Mouse (Mus musculus) forebrain, embryonic 12.5 days (tissue): ENCODE results near the gene Fubp1. TPM values are rescaled to one million over a fixed set of nuclear protein-coding genes. Genes with fewer than 3 reads are reported as not detected.

ENCODE experiments used
- ATAC-seq: fragments of 200-750 bp; cut with Nextera tagmentation; 2 replicates; pipeline ENCODE4 v1.8.0; 2017; ENCODE audit warnings: moderate TSS enrichment; ENCODE audit not compliant: low FRiP score
- H3K27ac ChIP-seq: fragments of 300-500 bp; sonication (generic); 2 replicates; pipeline ENCODE4 v1.5.1; 2016; ENCODE audit warnings: mild to moderate bottlenecking
- H3K27me3 ChIP-seq: fragments of 300-500 bp; sonication (generic); 2 replicates; pipeline ENCODE4 v1.6.1; 2016; ENCODE audit warnings: mild to moderate bottlenecking
- H3K36me3 ChIP-seq: fragments of 300-500 bp; sonication (generic); replicated peaks from 2 replicates; pipeline ENCODE4 v1.6.1; 2016; ENCODE audit warnings: mild to moderate bottlenecking
- H3K4me1 ChIP-seq: fragments of 300-500 bp; sonication (generic); 2 replicates; pipeline ENCODE4 v1.6.1; 2016
- H3K4me2 ChIP-seq: fragments of 300-500 bp; sonication (generic); 2 replicates; pipeline ENCODE4 v1.6.1; 2016; ENCODE audit warnings: mild to moderate bottlenecking, moderate library complexity
- H3K4me3 ChIP-seq: fragments of 300-500 bp; sonication (generic); replicated peaks from 2 replicates; pipeline ENCODE4 v1.5.1; 2016; ENCODE audit warnings: mild to moderate bottlenecking
- H3K9ac ChIP-seq: fragments of 300-500 bp; sonication (generic); 2 replicates; pipeline ENCODE4 v1.6.1; 2016; ENCODE audit warnings: mild to moderate bottlenecking
- H3K9me3 ChIP-seq: fragments of 300-500 bp; sonication (generic); 2 replicates; pipeline ENCODE4 v1.6.1; 2016
- WGBS: fragments of 180-500 bp; shearing (Covaris S2); methylation state at CpG from one replicate; pipeline ENCODE4 v1.1.7; 2016; 5-methylcytosine and 5-hydroxymethylcytosine counted together
- polyA plus RNA-seq: library from polyadenylated mRNA; unstranded; fragments of >200 nt; fragmentation: Nextera tagmentation; extraction: Ambion mirVana; gene quantifications from 2 replicates; pipeline ENCODE4 v1.2.1, GENCODE M21; 2016

Gene Fubp1
- polyA plus RNA-seq, 1 experiment from 2014 or later, result 437 TPM

DNA sequence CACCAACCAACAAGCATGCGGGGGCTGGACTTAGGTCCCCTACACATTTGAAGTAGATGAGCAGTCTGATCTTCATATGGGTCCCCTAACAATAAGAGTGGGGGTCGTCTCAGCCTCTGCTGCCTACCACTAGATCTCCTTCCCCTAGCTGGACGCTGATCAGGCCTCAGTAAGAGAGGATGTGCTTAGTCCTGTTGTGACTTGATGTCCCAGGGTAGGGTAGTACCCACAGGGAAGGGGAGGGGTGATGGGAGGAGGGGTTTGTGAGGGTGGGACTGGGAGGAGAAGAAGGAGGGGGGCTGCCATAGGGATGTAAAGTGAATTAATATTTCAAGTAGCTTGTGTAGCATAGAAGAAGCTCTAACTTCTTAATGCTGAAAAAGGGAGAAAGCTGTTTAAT, 11.1 kb upstream of the Fubp1 start:
- no peaks in the 10 kb centered on the region for H3K4me1 ChIP-seq
- no peak for ATAC-seq
- no peaks in the 10 kb centered on the region for H3K9me3 ChIP-seq
- no peaks in the 10 kb centered on the region for H3K36me3 ChIP-seq
- H3K27me3 ChIP-seq, result no peaks in the 10 kb centered on the region
- WGBS, result 64% methylated on average over 3 of the region's 3 CpGs
- H3K4me2 ChIP-seq, result no peak overlapping the region
- H3K27ac ChIP-seq, result no peak overlapping the region
- H3K9ac ChIP-seq, result no peak overlapping the region
- H3K4me3 ChIP-seq, result no peak overlapping the region

- H3K36me3 ChIP-seq, result no peaks in the 10 kb centered on the region
- no peaks in the 10 kb centered on the region for H3K9me3 ChIP-seq
- no peaks in the 10 kb centered on the region for H3K4me1 ChIP-seq
- no peak overlapping the region for H3K4me3 ChIP-seq
- H3K27me3 ChIP-seq, result no peaks in the 10 kb centered on the region
- no peak overlapping the region for H3K9ac ChIP-seq
- ATAC-seq, result no peak
- H3K27ac ChIP-seq, result no peak overlapping the region
- no peak overlapping the region for H3K4me2 ChIP-seq
- 93% methylated on average over 3 of the region's 3 CpGs for WGBS
Observed at GRCm38 (mm10) chr3:152201181-152201580, 9.0 kb upstream of the Fubp1 start.

- Histone ChIP-seq H3K4me3 (no peak overlapping the region), H3K4me2 (no peak overlapping the region), H3K27ac (no peak overlapping the region), H3K27me3 (no peaks in the 10 kb centered on the region), H3K4me1 (no peaks in the 10 kb centered on the region), H3K36me3 (no peaks in the 10 kb centered on the region), H3K9ac (no peak overlapping the region), H3K9me3 (no peaks in the 10 kb centered on the region)
- WGBS, result 94% methylated on average over 2 of the region's 2 CpGs
- ATAC-seq, result no peak
Observed at GRCm38 (mm10) chr3:152201651-152202050, 8.6 kb upstream of the Fubp1 start.

- no peak overlapping the region for H3K9ac ChIP-seq
- H3K27ac ChIP-seq, result no peak overlapping the region
- peaks cover 8% of the 10 kb centered on the region for H3K36me3 ChIP-seq
- H3K27me3 ChIP-seq, result no peaks in the 10 kb centered on the region
- H3K4me3 ChIP-seq, result no peak overlapping the region
- ATAC-seq, result no peak
- no peaks in the 10 kb centered on the region for H3K9me3 ChIP-seq
- no peak overlapping the region for H3K4me2 ChIP-seq
- H3K4me1 ChIP-seq, result no peaks in the 10 kb centered on the region
Observed at GRCm38 (mm10) chr3:152202942-152203341, 7.3 kb upstream of the Fubp1 start.

- H3K9me3 ChIP-seq, result no peaks in the 10 kb centered on the region
- no peak for ATAC-seq
- H3K9ac ChIP-seq, result no peak overlapping the region
- WGBS, result 91% methylated on average over 6 of the region's 6 CpGs
- peaks cover 1% of the 10 kb centered on the region for H3K4me1 ChIP-seq
- no peaks in the 10 kb centered on the region for H3K27me3 ChIP-seq
- H3K4me2 ChIP-seq, result no peak overlapping the region
- H3K27ac ChIP-seq, result no peak overlapping the region
- no peak overlapping the region for H3K4me3 ChIP-seq
- H3K36me3 ChIP-seq, result peaks cover 8% of the 10 kb centered on the region
Observed at GRCm38 (mm10) chr3:152203411-152203810, 6.8 kb upstream of the Fubp1 start.

DNA sequence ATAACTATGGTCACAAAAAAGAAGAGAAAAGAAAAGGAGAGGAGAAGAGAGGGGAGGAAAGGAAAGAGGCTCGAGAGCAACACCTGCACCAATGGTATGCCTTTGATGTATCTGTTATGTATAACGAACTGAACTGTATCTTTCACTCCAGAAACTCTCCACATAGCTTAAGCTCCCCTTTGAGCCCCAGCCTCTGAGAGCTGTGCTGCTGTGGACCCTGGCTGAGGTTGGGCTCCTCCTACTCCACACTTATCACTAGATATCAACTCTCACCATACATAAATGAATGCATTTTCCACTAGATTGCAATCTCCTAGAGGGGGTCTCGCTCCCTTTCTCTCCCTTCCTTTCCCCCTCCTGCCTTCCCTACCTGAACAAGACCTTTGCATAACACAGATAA, 6.2 kb upstream of the Fubp1 start:
- H3K4me3 ChIP-seq, result no peak overlapping the region
- H3K9me3 ChIP-seq, result no peaks in the 10 kb centered on the region
- no peak overlapping the region for H3K9ac ChIP-seq
- WGBS, result 76% methylated on average over 3 of the region's 3 CpGs
- no peak overlapping the region for H3K4me2 ChIP-seq
- H3K27ac ChIP-seq, result no peak overlapping the region
- peaks cover 5% of the 10 kb centered on the region for H3K4me1 ChIP-seq
- ATAC-seq, result no peak
- peaks cover 8% of the 10 kb centered on the region for H3K36me3 ChIP-seq
- no peaks in the 10 kb centered on the region for H3K27me3 ChIP-seq

GRCm38 (mm10) chr3:152204577-152204976, 5.6 kb upstream of the Fubp1 start:
- no peak for ATAC-seq
- H3K4me1 ChIP-seq, result peaks cover 8% of the 10 kb centered on the region
- WGBS, result 92% methylated on average over 3 of the region's 3 CpGs

GRCm38 (mm10) chr3:152207156-152207555, 3.1 kb upstream of the Fubp1 start:
- Histone ChIP-seq H3K36me3 (peaks cover 8% of the 10 kb centered on the region), H3K4me2 (no peak overlapping the region), H3K27ac (no peak overlapping the region), H3K4me1 (peaks cover 14% of the 10 kb centered on the region), H3K4me3 (no peak overlapping the region), H3K9me3 (no peaks in the 10 kb centered on the region), H3K27me3 (no peaks in the 10 kb centered on the region), H3K9ac (no peak overlapping the region)
- no peak for ATAC-seq
- 97% methylated on average over 4 of the region's 4 CpGs for WGBS

More at GRCm38 (mm10) chr3:152204577-152204976, 5.6 kb upstream of the Fubp1 start:
- Histone ChIP-seq H3K4me2 (no peak overlapping the region), H3K9me3 (no peaks in the 10 kb centered on the region), H3K9ac (no peak overlapping the region), H3K4me3 (no peak overlapping the region), H3K27me3 (no peaks in the 10 kb centered on the region), H3K36me3 (peaks cover 8% of the 10 kb centered on the region), H3K27ac (no peak overlapping the region)

DNA sequence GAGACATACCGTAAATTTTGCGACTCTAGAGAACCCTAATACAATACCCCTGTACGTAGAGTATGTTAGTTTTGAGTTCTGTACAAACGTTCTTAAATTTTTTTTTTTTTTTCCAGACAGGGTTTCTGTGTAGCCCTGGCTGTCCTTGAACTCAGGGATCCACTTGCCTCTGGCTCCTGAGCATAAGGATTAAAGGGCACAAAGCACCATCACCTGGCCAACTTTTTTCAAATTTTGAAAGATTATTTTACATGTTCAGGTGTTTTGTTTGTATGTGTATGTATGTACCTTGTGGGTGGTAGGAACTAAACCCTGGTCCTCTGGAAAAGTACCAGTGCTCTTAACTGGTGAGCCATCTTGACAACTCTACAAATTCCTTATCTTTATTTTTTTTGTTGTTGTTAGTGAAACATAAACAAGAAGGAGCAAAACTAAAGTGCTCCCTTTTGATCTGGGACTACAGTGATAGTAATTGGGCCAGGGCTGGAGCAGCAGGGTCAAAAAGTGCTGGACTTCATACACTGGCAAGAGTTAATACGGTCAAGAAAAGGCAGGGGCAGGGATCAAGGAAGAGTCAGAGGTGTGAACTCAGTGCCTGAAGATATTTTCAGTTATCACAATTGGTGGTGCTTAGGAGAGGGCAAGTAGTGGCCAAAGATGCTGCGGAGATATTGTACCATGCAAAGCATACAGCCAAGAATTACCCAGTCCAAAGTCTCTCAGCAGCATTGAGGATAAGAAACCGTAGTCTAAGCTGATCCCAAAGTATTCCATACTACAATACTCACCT, 1.9 kb upstream of the Fubp1 start:
- H3K27me3 ChIP-seq, result no peaks in the 10 kb centered on the region
- 0 out of 2 replicates have a peak overlapping the region, but pooled peaks have one; percentile 11 for H3K4me2 ChIP-seq
- no peak overlapping the region for H3K27ac ChIP-seq
- H3K36me3 ChIP-seq, result peaks cover 11% of the 10 kb centered on the region
- no peak overlapping the region for H3K4me3 ChIP-seq
- H3K9ac ChIP-seq, result no peak overlapping the region
- no peaks in the 10 kb centered on the region for H3K9me3 ChIP-seq
- peaks cover 26% of the 10 kb centered on the region for H3K4me1 ChIP-seq
- WGBS, result 94% methylated on average over 7 of the region's 7 CpGs
- ATAC-seq, result no peak

DNA sequence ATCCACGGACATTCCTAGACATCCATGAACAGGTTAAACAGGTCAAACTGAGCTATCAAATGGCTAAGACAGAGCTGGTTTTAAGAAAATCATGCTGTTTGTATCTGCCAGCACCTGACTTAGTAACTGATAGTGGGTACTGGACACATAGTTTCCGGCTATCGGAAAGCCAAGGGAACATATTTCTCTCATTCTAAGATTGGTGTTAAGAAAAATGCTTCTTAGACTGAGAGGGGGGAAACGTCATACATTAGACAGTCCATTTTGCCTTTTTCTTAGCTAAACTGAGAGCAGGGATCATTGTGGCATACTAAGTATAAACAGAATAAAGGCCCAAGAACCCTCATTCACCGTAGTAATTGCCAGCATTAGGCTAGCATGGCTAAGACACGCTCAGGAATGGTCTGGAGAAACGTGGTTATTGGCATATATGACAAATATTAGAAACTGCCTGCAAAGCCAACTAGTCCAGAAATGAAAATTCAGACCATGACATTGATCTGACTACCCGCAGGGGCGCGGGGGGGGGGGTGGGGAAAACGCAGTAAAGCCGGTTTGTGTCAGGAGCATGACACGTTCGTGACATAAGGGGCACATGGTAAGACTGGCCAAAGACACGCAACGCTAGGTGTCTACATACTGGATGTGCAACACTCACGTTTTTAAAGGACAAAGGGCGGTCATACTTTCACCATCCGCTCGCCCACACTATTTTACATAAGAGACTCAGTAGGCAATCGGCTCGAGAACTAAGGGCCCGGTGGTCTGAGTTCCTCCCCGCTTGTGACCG, 850 bp upstream of the Fubp1 start:
- H3K4me2 ChIP-seq, result peak overlapping the region; percentile 75
- ATAC-seq, result no peak
- 7% methylated on average over 25 of the region's 25 CpGs for WGBS
- H3K36me3 ChIP-seq, result peaks cover 11% of the 10 kb centered on the region
- peak overlapping the region; percentile 97 for H3K4me3 ChIP-seq
- no peaks in the 10 kb centered on the region for H3K27me3 ChIP-seq
- H3K4me1 ChIP-seq, result peaks cover 28% of the 10 kb centered on the region
- peak overlapping the region; percentile 100 for H3K9ac ChIP-seq
- peak overlapping the region; percentile 99 for H3K27ac ChIP-seq
- H3K9me3 ChIP-seq, result no peaks in the 10 kb centered on the region

- Histone ChIP-seq H3K27me3 (no peaks in the 10 kb centered on the region), H3K4me3 (peak overlapping the region; percentile 97), H3K9ac (peak overlapping the region; percentile 100), H3K36me3 (peaks cover 16% of the 10 kb centered on the region), H3K4me1 (peaks cover 31% of the 10 kb centered on the region), H3K9me3 (no peaks in the 10 kb centered on the region), H3K27ac (peak overlapping the region; percentile 99), H3K4me2 (peak overlapping the region; percentile 94)
- WGBS, result under 1% methylated on average over 67 of the region's 68 CpGs
- peak; percentile 59 for ATAC-seq
Observed at GRCm38 (mm10) chr3:152210728-152211391, 638 bp downstream of the Fubp1 start.

DNA sequence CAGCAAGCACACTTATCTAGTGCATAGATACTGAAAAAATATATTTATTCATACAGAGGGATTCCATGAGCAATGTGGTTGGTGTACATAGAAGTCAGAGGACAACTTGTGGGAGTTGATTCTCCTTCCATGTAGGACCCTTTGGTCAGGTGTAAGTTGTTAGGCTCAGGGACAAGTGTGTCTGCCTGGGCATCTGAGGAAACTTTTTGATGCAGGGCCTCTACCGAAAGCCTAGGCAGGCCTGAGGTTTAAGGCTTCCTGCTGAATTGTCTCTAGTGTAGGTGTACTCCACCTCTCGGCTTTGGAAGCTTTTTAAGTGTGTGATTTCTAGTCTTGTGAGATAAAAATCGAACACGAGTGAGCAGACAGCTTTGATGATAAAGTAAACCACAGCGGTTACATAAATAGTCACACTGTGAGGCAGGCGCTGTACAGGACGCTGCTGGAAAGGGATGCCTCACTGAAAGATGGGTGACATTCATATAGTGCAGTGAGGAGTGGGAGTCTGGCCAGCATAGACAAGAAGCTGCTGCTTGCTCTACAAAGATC, 1.6 kb downstream of the Fubp1 start:
- Histone ChIP-seq H3K9me3 (no peaks in the 10 kb centered on the region), H3K27ac (0 out of 2 replicates have a peak overlapping the region, but pooled peaks have one; percentile 42), H3K4me1 (peaks cover 31% of the 10 kb centered on the region), H3K27me3 (no peaks in the 10 kb centered on the region), H3K4me3 (peak overlapping the region; percentile 97), H3K9ac (peak overlapping the region; percentile 100), H3K36me3 (peaks cover 24% of the 10 kb centered on the region), H3K4me2 (peak overlapping the region; percentile 94)
- no peak for ATAC-seq
- WGBS, result 54% methylated on average over 7 of the region's 7 CpGs
